Mouse (Mus musculus) heart, postnatal 4 days (tissue): Measurements from ENCODE around the gene Akr1c14. TPM values are rescaled to one million over a fixed set of nuclear protein-coding genes. Genes with fewer than 3 reads are reported as not detected.
A peak's percentile ranks its signal among the peaks of the same experiment; 100 is the strongest.
"Not testable (repeated sequence)": the region's sequence is repeated elsewhere in the genome, so short reads cannot be mapped to it uniquely, and the experiment has no call there.

Source experiments
- DNase-seq: peaks from one replicate; pipeline ENCODE4 v3.0.0; 2021
- total RNA-seq, 2 experiments: library from RNA; stranded (reverse); gene quantifications; 2 replicates each; pipeline ENCODE4 v1.2.3; 2021

The Akr1c14 gene
- total RNA-seq, 2 experiments from 2014 or later: 5.4 to 5.6 TPM

- DNase-seq: not testable (repeated sequence)
Observed at GRCm38 (mm10) chr13:4124471-4124870, 75.7 kb downstream of the Akr1c14 start.

DNA sequence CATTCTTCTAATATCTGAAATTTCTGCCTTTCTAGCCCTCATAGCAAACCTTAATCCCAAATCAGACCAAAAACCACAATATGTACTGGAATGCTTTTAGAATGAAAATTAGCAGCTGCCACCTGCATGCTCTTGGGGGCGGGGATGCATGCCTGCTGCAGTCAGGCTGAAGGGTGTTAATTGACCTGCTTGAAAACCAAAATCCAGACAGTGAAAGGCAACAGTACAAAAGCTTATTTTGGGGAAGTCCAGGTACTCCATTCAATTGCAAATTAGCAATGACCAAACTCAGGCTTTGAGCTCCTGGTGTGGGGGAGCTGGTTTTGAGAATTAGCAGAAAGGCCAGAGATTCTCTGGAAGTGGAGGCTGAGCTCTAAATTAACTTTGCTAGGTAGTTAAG is 77.0 kb downstream of the Akr1c14 start:
- DNase-seq: not testable (repeated sequence)

DNA sequence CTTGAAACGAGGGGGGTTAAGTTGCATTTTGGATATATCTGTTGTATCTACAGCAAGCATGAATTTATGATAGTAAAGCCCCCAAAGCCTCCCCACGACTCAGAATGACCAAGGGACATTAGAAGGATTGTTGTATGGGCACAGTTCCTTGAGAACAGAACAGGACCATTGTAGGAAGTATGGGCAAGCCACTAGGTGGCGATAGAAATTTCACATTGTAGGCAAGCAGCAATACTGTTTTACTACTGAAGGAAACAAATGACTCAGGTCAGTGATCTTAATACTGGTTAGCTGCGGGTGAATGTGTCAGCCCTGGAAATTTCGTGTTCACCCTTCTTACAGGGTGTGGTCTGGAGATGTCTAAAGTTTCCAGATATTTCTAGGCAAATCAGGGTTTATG is 80.3 kb downstream of the Akr1c14 start:
- peak; percentile 20 for DNase-seq

DNA sequence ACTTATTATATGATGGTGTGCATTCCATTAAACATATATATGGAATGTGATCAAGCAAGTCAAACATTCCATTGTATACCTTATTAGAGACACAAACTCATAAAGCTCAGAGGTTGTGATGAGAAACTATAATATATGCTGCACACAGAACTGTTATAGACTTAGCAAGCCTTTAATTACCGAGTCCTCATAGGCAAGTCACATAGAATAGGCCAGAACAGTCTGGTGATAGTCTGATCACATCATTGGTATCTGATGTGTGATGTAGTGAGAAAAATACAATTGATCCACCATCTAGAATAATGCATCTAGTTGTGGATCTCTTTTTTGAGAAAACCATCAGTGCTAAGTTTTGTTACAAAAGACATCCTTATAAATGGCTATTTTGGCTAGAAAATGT is 82.5 kb downstream of the Akr1c14 start:
- no peak for DNase-seq

- DNase-seq: no peak
Observed at GRCm38 (mm10) chr13:4131721-4132120, 82.9 kb downstream of the Akr1c14 start.

GRCm38 (mm10) chr13:4133070-4133469 is 84.3 kb downstream of the Akr1c14 start:
- peak; percentile 40 for DNase-seq

Other genes starting within 250 kb of the Akr1c14 start
- not detected for gene Calml3, start 244.7 kb upstream of the Akr1c14 start, total RNA-seq
- not detected for gene Calm4, start 211.3 kb upstream of the Akr1c14 start, total RNA-seq
- gene Calm5, start 194.8 kb upstream of the Akr1c14 start, total RNA-seq: not detected
- gene Net1, start 130.8 kb upstream of the Akr1c14 start, total RNA-seq: 10 to 100 TPM; 41.3 to 41.4 TPM
- not detected for gene Tubal3, start 130.7 kb upstream of the Akr1c14 start, total RNA-seq
- gene Ucn3, start 103.7 kb upstream of the Akr1c14 start, total RNA-seq: not detected
- not detected for gene Akr1c18, start 101.6 kb downstream of the Akr1c14 start, total RNA-seq
- gene Akr1c13, start 142.1 kb downstream of the Akr1c14 start, total RNA-seq: 1 to 10 TPM; 1.5 to 1.8 TPM
- gene Akr1c19, start 179.7 kb downstream of the Akr1c14 start, total RNA-seq: 1 to 10 TPM; 1.2 to 1.5 TPM
- gene Akr1c12, start 230.4 kb downstream of the Akr1c14 start, total RNA-seq: not detected